Mouse (Mus musculus) myocyte (in vitro differentiated cells): Measurements from ENCODE around the gene Cep128.

ENCODE experiments used
- CEBPB ChIP-seq: IDR thresholded peaks from 2 replicates; pipeline ENCODE4 v1.6.1; 2011; ENCODE audit warnings: mild to moderate bottlenecking, moderate library complexity; ENCODE audit not compliant: poor library complexity, insufficient read depth, severe bottlenecking
- E2F4 ChIP-seq: IDR thresholded peaks from one replicate; pipeline ENCODE4 v1.6.1; 2011; ENCODE audit warnings: mild to moderate bottlenecking, control low read depth, moderate library complexity; ENCODE audit not compliant: insufficient read depth
- MAX ChIP-seq: IDR thresholded peaks from one replicate; pipeline ENCODE4 v1.6.1; 2011; ENCODE audit warnings: low read depth, mild to moderate bottlenecking, control low read depth
- MYOD1 ChIP-seq, 3 experiments: IDR thresholded peaks; one replicate each; pipeline ENCODE4 v1.6.1; 2011; ENCODE audit warnings: control low read depth in 2 of 3, low read depth in 2 of 3, mild to moderate bottlenecking in 2 of 3, moderate library complexity in 1 of 3; ENCODE audit not compliant: insufficient read length in 2 of 3, control insufficient read depth in 1 of 3
- MYOG ChIP-seq, 3 experiments: IDR thresholded peaks; one replicate each; pipeline ENCODE4 v1.6.1; 2011; ENCODE audit warnings: control low read depth in 2 of 3, low read depth in 2 of 3, mild to moderate bottlenecking in 2 of 3; ENCODE audit not compliant: insufficient read length in 2 of 3, control insufficient read depth in 1 of 3, insufficient read depth in 1 of 3
- POLR2A ChIP-seq: IDR thresholded peaks from one replicate; pipeline ENCODE4 v1.6.1; 2011; ENCODE audit warnings: low read depth, mild to moderate bottlenecking, control low read depth, moderate library complexity; ENCODE audit not compliant: insufficient read length
- POLR2AphosphoS2 ChIP-seq: IDR thresholded peaks from one replicate; pipeline ENCODE4 v1.6.1; 2011; ENCODE audit warnings: low read depth, control low read depth; ENCODE audit not compliant: insufficient read length
- SRF ChIP-seq: IDR thresholded peaks from one replicate; pipeline ENCODE4 v1.6.1; 2011; ENCODE audit warnings: low read depth; ENCODE audit not compliant: control insufficient read depth, insufficient read length
- TCF12 ChIP-seq: IDR thresholded peaks from one replicate; pipeline ENCODE4 v1.6.1; 2011; ENCODE audit warnings: mild to moderate bottlenecking, control low read depth; ENCODE audit not compliant: poor library complexity, insufficient read depth, severe bottlenecking
- TCF3 ChIP-seq: IDR thresholded peaks from one replicate; pipeline ENCODE4 v1.6.1; 2011; ENCODE audit warnings: low read depth, control low read depth; ENCODE audit not compliant: insufficient read length
- USF1 ChIP-seq: IDR thresholded peaks from one replicate; pipeline ENCODE4 v1.6.1; 2011; ENCODE audit warnings: low read depth, mild to moderate bottlenecking, control low read depth, moderate library complexity

- TF ChIP-seq POLR2A = no peak
- no peak for TF ChIP-seq USF1
- TF ChIP-seq POLR2AphosphoS2 = no peak
- TF ChIP-seq MYOD1 (IDR thresholded peaks at IDR 0.05; ENCODE audit: control insufficient read depth in 1 of 3, insufficient read length in 2 of 3, low read depth in 2 of 3) = no peak
- TF ChIP-seq TCF12 = no peak
- no peak for TF ChIP-seq MAX
- TF ChIP-seq SRF = no peak
- TF ChIP-seq MYOG (IDR thresholded peaks at IDR 0.05; ENCODE audit: control insufficient read depth in 1 of 3, insufficient read depth in 1 of 3, insufficient read length in 2 of 3, low read depth in 2 of 3) = no peak
- TF ChIP-seq E2F4 = no peak
- TF ChIP-seq CEBPB = no peak
- no peak for TF ChIP-seq TCF3
Observed at GRCm38 (mm10) chr12:90997539-90997938, 386.7 kb downstream of the Cep128 start.
